Comparison of ENCODE assay signal across 9 mouse cellular contexts in genomic region chr1:165280741-165281140, GRCm38 (mm10). TPM values are rescaled to one million over a fixed set of nuclear protein-coding genes. Genes with fewer than 3 reads are reported as not detected.
DNase-seq lines count a peak whose midpoint lies in the region; ATAC-seq lines count a peak whose summit lies in the region.
"Had no signal": no experiment of that assay in that cellular context is flagged by ENCODE, and none has a peak within 500 bp of the region (broad histone marks: within the 10 kb centered on the region; RNA-seq: fewer than 3 reads in every experiment).

No protein-coding gene starts in this region.

- no peaks in the 10 kb centered on the region for H3K9me3 ChIP-seq in limb, embryonic 15.5 days

- H3K27me3 ChIP-seq in limb, embryonic 15.5 days, result no peaks in the 10 kb centered on the region

- H3K4me2 ChIP-seq in limb, embryonic 15.5 days, result peak overlapping the region; percentile 91

- peak overlapping the region; percentile 73 for H3K4me3 ChIP-seq in limb, embryonic 15.5 days

- intact Hi-C loops in heart, postnatal 25 days (cut with DNase I), result no loop called here

- no peak for ATAC-seq in limb, embryonic 15.5 days (ENCODE audit: insufficient number of reproducible peaks, low FRiP score, low TSS enrichment, low read depth)

- no peaks in the 10 kb centered on the region for H3K36me3 ChIP-seq in limb, embryonic 15.5 days

- 28% methylated on average over 10 of the region's 10 CpGs for WGBS in limb, embryonic 15.5 days

- no peak overlapping the region for H3K9ac ChIP-seq in limb, embryonic 15.5 days

- peaks cover 23% of the 10 kb centered on the region; the same call in 1 of the 2 replicates for H3K4me1 ChIP-seq in limb, embryonic 15.5 days

- peak; percentile 55 for DNase-seq in heart, adult 11 months
- DNase-seq in heart, postnatal 25 days (ENCODE audit: low spot score), result no peak
- DNase-seq in retina, embryonic 14.5 days (ENCODE audit: low spot score), result peak; percentile 11
- DNase-seq in retina, postnatal 1 day, result no peak
- DNase-seq in left cerebral cortex, adult 9 months (ENCODE audit: low spot score in 2 of 2), result no peak
- no peak for DNase-seq in ovary, postnatal 14 days (ENCODE audit: low spot score)
- DNase-seq in cerebellum, postnatal 4 days (ENCODE audit: low spot score in 2 of 2), result no peak
- DNase-seq: layer of hippocampus, postnatal 36 days had no signal

- H3K27ac ChIP-seq in limb, embryonic 15.5 days, result no peak overlapping the region

RNA-seq across cellular contexts. Expression of gene Gpr161, which starts 14.8 kb away (rescaled TPM):
- 1 to 10 TPM; 1.2 to 2.2 TPM for total RNA-seq in heart, postnatal 25 days (2021)
- 0.94 and 1.3 TPM in 2 replicates for polyA plus RNA-seq in limb, embryonic 15.5 days (2015; fragmentation: Nextera tagmentation; extraction: Ambion mirVana)

RNA-seq across cellular contexts. Expression of gene Tiprl, which starts 43.9 kb away (rescaled TPM):
- total RNA-seq in heart, postnatal 25 days (2021), result 10 to 100 TPM; 33.9 to 38.4 TPM
- 93.2 and 95.3 TPM in 2 replicates for polyA plus RNA-seq in limb, embryonic 15.5 days (2015; fragmentation: Nextera tagmentation; extraction: Ambion mirVana)

Comparison
In these comparisons a context has a peak if more than half of its experiments do, and no peak if none do; other contexts are left out.
1. DNase-seq: peak in heart, adult 11 months (single experiment) and retina, embryonic 14.5 days (single experiment); none in heart, postnatal 25 days (single experiment), retina, postnatal 1 day (single experiment), left cerebral cortex, adult 9 months (0 of 2), ovary, postnatal 14 days (single experiment) and cerebellum, postnatal 4 days (0 of 2).